Mouse (Mus musculus): ENCODE data around the gene Espnl. TPM values are rescaled to one million over a fixed set of nuclear protein-coding genes. Genes with fewer than 3 reads are reported as not detected.

Espnl gene
- polyA plus RNA-seq, 1 experiment = 0.05 TPM

DNA sequence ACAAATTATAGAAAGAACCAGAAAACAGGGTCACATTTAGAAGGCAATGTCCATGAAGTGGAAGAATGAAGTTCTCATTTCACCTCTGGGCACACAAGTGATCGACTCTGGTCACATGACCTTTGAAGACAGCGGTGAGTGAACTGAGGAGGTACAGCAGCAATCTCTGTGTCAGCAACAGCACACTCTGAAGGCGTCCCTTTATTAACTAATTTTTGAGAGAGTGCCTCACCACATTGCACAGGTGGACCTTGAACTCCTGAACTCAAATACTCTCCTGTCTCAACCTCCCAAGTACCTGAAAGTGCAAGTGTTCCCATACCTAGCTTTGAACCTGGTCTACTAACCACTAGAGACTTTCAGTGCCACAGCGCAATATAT is 59.2 kb downstream of the Espnl start:
- peak; percentile 63 for DNase-seq
- Histone ChIP-seq H3K27me3 (replicated peaks; ENCODE audit: control insufficient read depth, insufficient read depth, low read length) (no peaks in the 10 kb centered on the region), H3K4me1 (ENCODE audit: control insufficient read depth, insufficient read depth, low read length) (no peaks in the 10 kb centered on the region; the same call in 1 of the 2 replicates), H3K4me3 (ENCODE audit: insufficient read depth, low read depth, low read length) (no peak overlapping the region), H3K27ac (ENCODE audit: insufficient read depth, low read depth, low read length) (peak overlapping the region; percentile 42; the same call in 1 of the 2 replicates), H3K36me3 (ENCODE audit: control insufficient read depth, insufficient read depth, low read length) (peaks cover 8% of the 10 kb centered on the region)
- TF ChIP-seq CTCF (conservative IDR thresholded peaks at IDR 0.05; ENCODE audit: insufficient read depth, insufficient read length, low read depth, low read length) (no peak), POLR2A (IDR thresholded peaks at IDR 0.05; ENCODE audit: low read depth, low read length) (no peak)
- WGBS = 73% methylated on average over 4 of the region's 4 CpGs

GRCm38 (mm10) chr1:91390369-91390768 is 68.5 kb downstream of the Espnl start:
- TF ChIP-seq CTCF (conservative IDR thresholded peaks at IDR 0.05; ENCODE audit: insufficient read depth, insufficient read length, low read depth, low read length) (no peak), POLR2A (IDR thresholded peaks at IDR 0.05; ENCODE audit: low read depth, low read length) (no peak)
- Histone ChIP-seq H3K4me3 (ENCODE audit: insufficient read depth, low read depth, low read length) (no peak overlapping the region), H3K36me3 (ENCODE audit: control insufficient read depth, insufficient read depth, low read length) (peaks cover 14% of the 10 kb centered on the region), H3K27ac (ENCODE audit: insufficient read depth, low read depth, low read length) (no peak overlapping the region), H3K27me3 (replicated peaks; ENCODE audit: control insufficient read depth, insufficient read depth, low read length) (no peaks in the 10 kb centered on the region), H3K4me1 (ENCODE audit: control insufficient read depth, insufficient read depth, low read length) (no peaks in the 10 kb centered on the region)
- DNase-seq = no peak
- WGBS = 97% methylated on average over 5 of the region's 5 CpGs

- WGBS = 1% methylated on average over 12 of the region's 12 CpGs
- Histone ChIP-seq H3K4me3 (ENCODE audit: insufficient read depth, low read depth, low read length) (peak overlapping the region; percentile 95), H3K4me1 (ENCODE audit: control insufficient read depth, insufficient read depth, low read length) (0 out of 2 replicates have a peak, but pooled peaks cover 6% of the 10 kb centered on the region), H3K27me3 (replicated peaks; ENCODE audit: control insufficient read depth, insufficient read depth, low read length) (no peaks in the 10 kb centered on the region), H3K36me3 (ENCODE audit: control insufficient read depth, insufficient read depth, low read length) (no peaks in the 10 kb centered on the region; the same call in 1 of the 2 replicates), H3K27ac (ENCODE audit: insufficient read depth, low read depth, low read length) (peak overlapping the region; percentile 67)
- peak; percentile 28 for DNase-seq
- no peak for TF ChIP-seq POLR2A (IDR thresholded peaks at IDR 0.05; ENCODE audit: low read depth, low read length)
- no peak for TF ChIP-seq CTCF (conservative IDR thresholded peaks at IDR 0.05; ENCODE audit: insufficient read depth, insufficient read length, low read depth, low read length)
These were observed 76.0 kb downstream of the Espnl start for GRCm38 (mm10) chr1:91397927-91398259.

Other genes starting within 250 kb of the Espnl start
- 0.01 TPM in 1 of 2 replicates, not detected in the other for gene Rbm44, start 177.0 kb upstream of the Espnl start, polyA plus RNA-seq (2012; rRNA removed)
- 1.9 and 2.6 TPM in 2 replicates for gene Ramp1, start 142.3 kb upstream of the Espnl start, polyA plus RNA-seq (2012; rRNA removed)
- 37.2 and 38.5 TPM in 2 replicates for gene Ube2f, start 71.8 kb upstream of the Espnl start, polyA plus RNA-seq (2012; rRNA removed)
- 113 and 125 TPM in 2 replicates for gene Scly, start 23.7 kb upstream of the Espnl start, polyA plus RNA-seq (2012; rRNA removed)
- gene Klhl30, start 28.9 kb downstream of the Espnl start, polyA plus RNA-seq (2012; rRNA removed) = 1.0 and 1.5 TPM in 2 replicates
- 0.14 and 0.19 TPM in 2 replicates for gene Erfe, start 44.4 kb downstream of the Espnl start, polyA plus RNA-seq (2012; rRNA removed)
- gene Ilkap, start 76.7 kb downstream of the Espnl start, polyA plus RNA-seq (2012; rRNA removed) = 42.6 and 47.9 TPM in 2 replicates
- 64.1 and 66.7 TPM in 2 replicates for gene Hes6, start 92.0 kb downstream of the Espnl start, polyA plus RNA-seq (2012; rRNA removed)
- 5.6 and 6.8 TPM in 2 replicates for gene Per2, start 137.2 kb downstream of the Espnl start, polyA plus RNA-seq (2012; rRNA removed)
- 9.8 and 11.2 TPM in 2 replicates for gene Traf3ip1, start 172.6 kb downstream of the Espnl start, polyA plus RNA-seq (2012; rRNA removed)
- gene Asb1, start 218.5 kb downstream of the Espnl start, polyA plus RNA-seq (2012; rRNA removed) = 7.3 and 7.6 TPM in 2 replicates

Data from kidney, adult 2 months (tissue).